Mouse (Mus musculus) heart, adult 2 months (tissue): ENCODE data around the gene Mpz.

Experiments
- CTCF ChIP-seq: fragments of 200-600 bp; IDR thresholded peaks from 2 replicates; pipeline ENCODE4 v1.8.1; 2022; ENCODE audit warnings: antibody characterized with exemption, mild to moderate bottlenecking, moderate library complexity
- EP300 ChIP-seq: fragments of 200-500 bp; IDR thresholded peaks from 2 replicates; pipeline ENCODE4 v1.6.1; 2011; ENCODE audit warnings: low read depth, low read length, control low read depth; ENCODE audit not compliant: insufficient read depth
- POLR2A ChIP-seq: fragments of 200-500 bp; IDR thresholded peaks from 2 replicates; pipeline ENCODE4 v1.6.1; 2011; ENCODE audit warnings: mild to moderate bottlenecking, low read depth, low read length, control low read depth; ENCODE audit not compliant: insufficient read depth

DNA sequence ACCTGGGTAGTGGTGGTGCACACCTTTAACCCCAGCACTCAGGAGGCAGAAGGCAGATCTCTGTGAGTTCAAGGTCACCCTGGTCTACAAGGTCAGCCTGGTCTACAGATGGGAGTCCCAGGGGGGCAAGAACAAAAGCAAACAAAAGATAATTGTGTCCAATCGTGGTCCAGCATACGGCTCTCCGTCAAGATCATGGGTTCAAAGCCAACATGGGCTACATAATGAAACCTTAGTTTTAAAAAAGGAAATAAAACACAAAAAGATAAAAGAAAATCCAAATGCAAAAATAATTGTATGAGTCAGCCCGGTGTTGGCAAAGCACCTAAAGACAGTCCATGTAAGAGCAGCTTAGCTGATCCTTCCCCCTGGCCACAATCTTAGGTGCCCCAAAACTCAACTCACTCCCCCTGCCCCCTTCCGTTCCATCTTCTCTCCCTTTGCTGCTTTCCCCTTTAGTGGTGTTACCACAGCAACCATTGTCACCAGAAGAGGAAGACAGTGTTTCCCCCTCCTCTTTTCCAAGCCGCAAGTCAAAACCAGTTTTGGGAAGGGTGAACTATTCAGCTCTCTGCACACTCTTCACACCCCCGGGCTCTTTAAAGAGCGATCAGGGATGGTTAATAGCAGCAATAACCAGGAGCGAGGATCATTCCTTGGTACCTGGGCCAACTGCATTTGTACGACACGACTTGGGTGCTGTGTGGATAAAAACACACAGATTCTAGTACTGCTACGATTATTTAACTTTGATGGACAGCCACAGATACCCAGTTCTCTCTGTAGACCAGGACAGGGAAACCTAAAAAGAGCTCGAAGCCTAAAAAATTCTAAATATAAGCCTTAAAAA lies 37.6 kb downstream of the Mpz start:
- no peak for TF ChIP-seq CTCF
- no peak for TF ChIP-seq EP300
- no peak for TF ChIP-seq POLR2A
